ENCODE assay signal across 28 mouse cellular contexts in the genomic region with DNA sequence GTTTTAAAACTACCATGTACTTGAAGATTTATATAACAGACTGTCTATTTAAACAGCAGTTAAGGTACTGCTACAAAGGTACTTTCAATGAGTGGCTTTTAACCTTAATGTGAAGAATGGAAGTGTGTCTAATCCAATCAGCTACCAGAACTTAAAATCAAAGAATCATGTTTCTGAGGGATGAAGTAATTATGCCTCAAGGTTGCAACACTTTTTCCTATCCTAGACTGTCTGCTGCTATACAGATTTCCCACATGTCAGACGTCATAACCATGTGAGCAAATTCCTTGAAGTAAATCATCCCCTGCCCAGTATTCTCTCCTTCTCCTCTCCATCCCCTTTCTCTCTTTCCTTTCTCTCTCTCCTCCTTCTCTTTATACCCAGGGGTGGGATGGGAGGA.
"Had no signal": no experiment of that assay in that cellular context is flagged by ENCODE, and none has a peak within 500 bp of the region (broad histone marks: within the 10 kb centered on the region; RNA-seq: fewer than 3 reads in every experiment).

No protein-coding gene starts in this region.

- DNase-seq: left cerebral cortex, postnatal 4 days; liver; liver, embryonic 13.5 days; liver, postnatal 0 days; lung, adult 18-20 months; lung, adult 2 months; lung, embryonic 14.5 days; lung, postnatal 10 days; lung, postnatal 14 days; lung, postnatal 4 days; midbrain, embryonic 14.5 days had no signal

- H3K27me3 ChIP-seq: limb, embryonic 12.5 days; limb, embryonic 13.5 days; limb, embryonic 15.5 days; liver, embryonic 12.5 days; liver, embryonic 13.5 days; liver, embryonic 15.5 days; lung, embryonic 15.5 days; megakaryocyte, embryonic 14.5 days; midbrain, embryonic 12.5 days; midbrain, embryonic 13.5 days; midbrain, embryonic 15.5 days had no signal

- ATAC-seq: liver, embryonic 12.5 days; liver, postnatal 0 days; lung, postnatal 0 days; midbrain, embryonic 13.5 days; midbrain, embryonic 15.5 days; midbrain, embryonic 16.5 days had no signal

- H3K36me3 ChIP-seq: limb, embryonic 10.5 days; limb, embryonic 12.5 days; limb, embryonic 13.5 days; limb, embryonic 15.5 days; liver, embryonic 12.5 days; liver, embryonic 13.5 days; liver, embryonic 15.5 days; lung, embryonic 15.5 days; midbrain, embryonic 10.5 days; midbrain, embryonic 12.5 days; midbrain, embryonic 13.5 days; midbrain, embryonic 15.5 days had no signal

- H3K4me2 ChIP-seq: limb, embryonic 12.5 days; limb, embryonic 13.5 days; limb, embryonic 15.5 days; liver, embryonic 11.5 days; liver, embryonic 12.5 days; liver, embryonic 13.5 days; liver, embryonic 15.5 days; lung, embryonic 14.5 days; lung, embryonic 15.5 days; midbrain, embryonic 11.5 days; midbrain, embryonic 12.5 days; midbrain, embryonic 13.5 days; midbrain, embryonic 15.5 days had no signal

- H3K4me3 ChIP-seq: left cerebral cortex, adult 2 months; limb, embryonic 10.5 days; limb, embryonic 12.5 days; limb, embryonic 13.5 days; limb, embryonic 15.5 days; liver, embryonic 12.5 days; liver, embryonic 13.5 days; liver, embryonic 15.5 days; lung, embryonic 15.5 days; megakaryocyte, embryonic 14.5 days; midbrain, embryonic 10.5 days; midbrain, embryonic 12.5 days; midbrain, embryonic 13.5 days; midbrain, embryonic 15.5 days had no signal
